Mouse (Mus musculus): ENCODE results near the gene Pik3r2.

The Pik3r2 gene

DNA sequence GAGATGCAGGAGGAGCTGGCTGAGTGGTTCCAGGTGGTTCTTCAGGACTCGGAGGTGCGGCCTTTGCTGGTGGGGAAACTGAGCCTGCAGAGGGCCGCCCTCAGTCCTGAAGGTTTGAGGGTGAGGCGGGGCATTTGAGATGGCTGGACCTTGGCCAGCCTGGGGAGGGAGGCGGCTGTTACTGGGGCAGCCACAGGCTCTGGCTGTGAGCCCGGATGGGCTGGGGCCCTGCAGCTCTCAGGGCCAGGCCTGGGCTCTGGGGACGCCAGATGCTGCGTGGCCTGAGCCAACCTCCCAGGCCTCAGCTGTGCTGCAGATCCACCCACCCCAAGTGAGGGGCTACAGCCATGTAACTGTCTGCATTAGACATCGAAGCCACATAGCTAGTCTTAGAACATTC is 2.7 kb downstream of the Pik3r2 start:
- no peak for DNase-seq (ENCODE audit: low read depth in 1 of 2, low spot score in 2 of 2)

DNA sequence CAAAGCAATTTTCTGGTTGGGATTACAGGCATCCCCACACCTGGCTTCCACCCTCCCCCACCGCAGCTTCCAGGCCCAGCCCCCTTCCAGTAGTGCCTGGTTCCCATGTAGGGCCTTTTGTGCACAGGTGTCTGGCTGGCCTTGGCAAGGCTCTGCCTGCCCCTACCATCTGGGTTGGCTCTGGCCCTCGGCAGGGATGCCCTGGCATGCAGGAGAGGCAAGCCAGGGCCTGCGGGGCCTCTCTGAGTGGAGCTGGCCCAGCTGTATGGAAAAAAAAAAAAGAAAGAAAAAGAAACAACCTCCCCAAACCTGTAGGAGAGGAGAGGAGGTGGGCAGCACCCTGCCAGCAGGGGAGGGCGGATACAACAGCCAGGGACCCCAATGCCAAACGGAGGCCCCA is 3.1 kb downstream of the Pik3r2 start:
- DNase-seq (ENCODE audit: low read depth in 1 of 2, low spot score in 2 of 2), result no peak

DNA sequence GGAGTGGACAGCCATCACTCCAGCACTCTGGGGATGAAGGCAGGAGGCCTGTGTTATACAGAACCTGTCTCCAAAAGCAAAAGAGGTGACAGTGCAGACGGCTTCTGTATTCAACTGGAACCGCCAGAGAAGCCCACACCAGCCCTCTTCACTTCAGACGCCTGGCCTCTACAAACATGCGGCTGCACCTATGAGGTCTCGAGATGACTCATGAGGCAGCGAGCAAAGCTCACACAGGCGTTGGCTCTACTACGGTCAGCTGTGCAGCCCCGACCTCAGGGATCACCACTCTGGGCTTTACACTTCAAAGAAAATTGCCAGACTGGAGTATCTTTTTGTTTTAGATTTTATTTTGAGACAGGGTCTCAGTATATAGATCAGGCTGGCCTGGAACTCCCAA is 3.6 kb downstream of the Pik3r2 start:
- no peak for DNase-seq (ENCODE audit: low read depth in 1 of 2, low spot score in 2 of 2)

DNA sequence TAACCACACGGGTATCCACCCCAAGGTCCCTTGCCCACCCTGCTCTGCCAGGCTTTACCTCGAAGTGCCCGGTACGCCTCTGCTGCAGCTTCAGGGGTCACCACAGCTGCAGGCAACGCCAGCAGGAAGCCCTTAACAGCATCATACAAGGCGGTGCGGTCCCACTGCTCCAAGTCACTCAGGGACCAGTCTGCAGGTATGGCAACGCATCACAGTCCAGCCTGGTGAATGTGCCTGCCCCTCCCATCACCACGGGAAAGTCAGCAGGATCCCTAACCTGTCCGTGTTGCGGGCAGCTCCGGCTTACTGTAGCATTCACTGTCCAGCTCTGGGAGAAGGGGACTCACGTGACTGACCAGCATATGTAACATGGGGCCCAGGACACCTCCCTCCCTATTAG is 4.4 kb downstream of the Pik3r2 start:
- DNase-seq (ENCODE audit: low read depth in 1 of 2, low spot score in 2 of 2), result no peak

DNA sequence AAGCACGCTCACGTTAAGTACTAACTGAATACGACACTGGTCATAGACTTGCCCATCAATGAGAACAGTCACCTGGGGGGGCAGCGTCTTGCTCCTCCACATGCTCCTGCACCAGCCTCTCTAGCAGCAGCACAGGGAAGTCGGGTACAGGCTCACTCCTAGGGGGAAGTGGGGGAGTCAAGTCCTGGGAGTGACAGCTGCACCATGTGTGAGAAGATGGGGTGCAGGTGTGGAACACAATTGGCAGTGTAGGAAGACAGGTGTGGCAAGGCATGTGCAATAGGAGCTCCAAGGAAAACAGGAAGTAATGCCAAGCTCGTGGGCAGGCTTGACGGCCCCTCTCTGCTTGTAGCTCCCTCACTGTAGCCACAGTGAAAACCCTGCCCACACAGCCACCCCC is 5.3 kb downstream of the Pik3r2 start:
- DNase-seq (ENCODE audit: low read depth in 1 of 2, low spot score in 2 of 2), result no peak

DNA sequence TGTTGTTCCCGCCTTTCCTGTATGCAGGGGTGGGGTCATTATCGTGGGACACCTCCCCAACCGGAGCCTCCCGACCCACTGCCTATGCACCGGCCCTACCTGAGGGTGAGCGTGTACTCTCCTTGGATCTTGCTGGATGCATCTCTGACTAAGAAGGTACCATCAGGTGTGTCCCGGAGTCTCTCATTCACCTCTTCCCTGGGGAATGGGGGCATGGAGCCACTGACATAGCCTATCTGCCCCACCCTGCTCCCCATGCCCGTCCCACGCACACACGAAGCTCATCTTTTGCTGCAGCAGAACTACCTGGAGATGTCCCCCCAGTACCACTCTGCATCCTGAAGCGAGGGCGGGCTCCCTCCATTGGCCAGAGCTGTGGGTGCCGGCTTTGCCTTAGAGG is 5.8 kb downstream of the Pik3r2 start:
- DNase-seq (ENCODE audit: low read depth in 1 of 2, low spot score in 2 of 2), result no peak

DNA sequence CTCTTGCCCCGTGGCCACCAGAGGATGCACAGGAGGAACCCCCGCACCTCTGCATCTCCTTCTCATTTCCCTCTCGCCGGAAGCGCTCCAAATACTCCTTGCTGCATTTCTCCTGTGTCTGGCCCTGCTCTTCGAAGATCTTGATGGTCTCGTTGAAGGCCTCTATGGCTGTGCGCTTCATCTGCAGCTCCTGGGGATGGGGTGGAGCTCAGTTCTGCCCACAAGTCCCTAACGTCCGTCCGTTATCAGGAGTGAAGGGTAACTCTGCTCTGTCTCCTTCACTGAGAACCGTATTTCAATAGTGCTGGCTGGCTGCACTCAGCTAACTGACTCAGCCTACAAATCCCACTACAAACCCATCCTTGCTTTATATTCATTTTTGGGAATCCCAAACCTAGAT is 6.7 kb downstream of the Pik3r2 start:
- no peak for DNase-seq (ENCODE audit: low read depth in 1 of 2, low spot score in 2 of 2)

DNA sequence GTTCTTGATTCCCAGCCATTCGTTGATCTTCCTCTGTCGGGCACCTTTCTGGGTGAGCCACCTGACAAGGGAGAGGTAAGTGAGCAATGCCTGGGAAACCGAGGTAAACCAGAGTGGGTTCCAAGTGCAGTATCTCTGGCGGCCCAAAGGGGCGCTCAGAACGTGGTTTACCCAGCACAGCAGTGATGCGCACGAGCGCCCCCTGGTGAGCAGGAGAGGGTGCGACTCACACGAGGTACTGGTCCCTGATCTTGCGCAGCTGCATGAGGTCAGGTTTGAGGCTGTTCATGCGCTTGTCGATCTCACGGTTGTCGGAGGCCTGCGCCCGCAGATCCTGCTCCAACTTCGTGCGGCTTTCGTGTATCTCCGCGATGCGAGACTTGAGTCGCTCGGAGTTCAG is 7.2 kb downstream of the Pik3r2 start:
- DNase-seq (ENCODE audit: low read depth in 1 of 2, low spot score in 2 of 2), result peak; percentile 91

DNA sequence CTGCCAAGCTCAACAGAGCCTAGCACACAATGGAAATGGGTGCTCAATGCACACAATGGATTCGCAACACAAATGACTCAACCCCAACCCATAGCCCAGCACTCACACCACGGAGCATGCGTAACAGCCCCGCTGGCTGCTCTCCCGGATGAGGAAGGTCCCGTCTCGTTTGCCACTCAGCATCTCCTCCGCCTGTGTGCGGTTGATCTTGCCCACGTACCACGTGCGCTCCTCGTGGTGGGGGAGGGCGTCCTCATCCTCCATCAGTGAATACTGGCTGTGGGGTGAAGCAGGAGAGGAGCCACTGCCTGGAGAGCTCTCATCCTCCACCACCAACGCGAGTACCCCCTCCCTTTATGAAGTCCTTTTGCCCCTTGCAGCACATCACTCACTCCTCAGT is 7.6 kb downstream of the Pik3r2 start:
- peak in 1 of 2 experiments; percentile 61 for DNase-seq (ENCODE audit: low read depth in 1 of 2, low spot score in 2 of 2)

DNA sequence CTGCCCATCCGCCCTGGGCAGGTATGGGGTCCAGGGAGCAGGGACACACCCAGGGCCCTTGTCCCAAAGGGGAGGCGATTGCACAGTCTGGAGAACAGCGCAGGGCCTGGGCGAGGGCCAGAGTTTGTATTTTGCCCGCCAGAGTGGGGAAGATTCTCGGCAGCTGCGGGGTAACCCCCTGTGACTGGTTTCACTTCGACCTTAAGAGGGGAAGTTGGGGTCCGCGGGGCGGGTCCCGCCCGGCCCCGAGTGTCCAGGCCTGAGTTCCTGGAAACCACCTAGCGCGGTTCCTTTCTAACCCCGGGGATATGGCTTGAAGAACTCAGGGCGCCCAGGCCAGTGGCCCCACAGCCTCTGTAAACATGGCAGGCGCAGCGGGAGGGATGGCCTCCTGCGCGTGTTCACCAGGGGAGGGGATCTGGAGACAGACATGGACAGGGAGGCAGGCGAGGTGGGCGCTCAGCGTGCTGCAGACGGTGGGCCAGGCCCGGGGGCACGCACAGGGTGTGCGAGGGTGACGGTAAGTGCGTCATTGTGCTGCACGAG is 8.2 kb downstream of the Pik3r2 start:
- peak; percentile 68 to 87 for DNase-seq (ENCODE audit: low read depth in 1 of 2, low spot score in 2 of 2)

DNA sequence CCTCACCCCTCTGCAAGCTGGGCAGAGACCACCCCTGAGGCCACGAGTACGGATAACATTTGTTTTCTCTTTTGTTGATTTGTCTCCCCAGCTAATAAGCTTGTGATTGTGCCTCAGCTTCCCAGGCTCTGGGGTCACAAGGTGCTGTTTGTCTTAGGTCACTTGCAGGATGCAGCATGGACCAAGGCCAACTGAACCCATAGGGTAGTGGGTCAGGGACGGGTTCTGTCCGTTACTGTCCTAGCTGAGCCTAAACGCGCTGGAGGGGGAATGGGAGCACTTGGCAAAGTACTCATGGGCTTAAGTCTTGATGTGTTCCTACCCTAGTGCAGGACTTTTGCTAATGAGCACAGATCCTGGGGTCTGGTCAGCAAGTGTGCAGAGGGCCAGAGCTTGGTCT is 9.0 kb downstream of the Pik3r2 start:
- no peak for DNase-seq (ENCODE audit: low read depth in 1 of 2, low spot score in 2 of 2)

DNA sequence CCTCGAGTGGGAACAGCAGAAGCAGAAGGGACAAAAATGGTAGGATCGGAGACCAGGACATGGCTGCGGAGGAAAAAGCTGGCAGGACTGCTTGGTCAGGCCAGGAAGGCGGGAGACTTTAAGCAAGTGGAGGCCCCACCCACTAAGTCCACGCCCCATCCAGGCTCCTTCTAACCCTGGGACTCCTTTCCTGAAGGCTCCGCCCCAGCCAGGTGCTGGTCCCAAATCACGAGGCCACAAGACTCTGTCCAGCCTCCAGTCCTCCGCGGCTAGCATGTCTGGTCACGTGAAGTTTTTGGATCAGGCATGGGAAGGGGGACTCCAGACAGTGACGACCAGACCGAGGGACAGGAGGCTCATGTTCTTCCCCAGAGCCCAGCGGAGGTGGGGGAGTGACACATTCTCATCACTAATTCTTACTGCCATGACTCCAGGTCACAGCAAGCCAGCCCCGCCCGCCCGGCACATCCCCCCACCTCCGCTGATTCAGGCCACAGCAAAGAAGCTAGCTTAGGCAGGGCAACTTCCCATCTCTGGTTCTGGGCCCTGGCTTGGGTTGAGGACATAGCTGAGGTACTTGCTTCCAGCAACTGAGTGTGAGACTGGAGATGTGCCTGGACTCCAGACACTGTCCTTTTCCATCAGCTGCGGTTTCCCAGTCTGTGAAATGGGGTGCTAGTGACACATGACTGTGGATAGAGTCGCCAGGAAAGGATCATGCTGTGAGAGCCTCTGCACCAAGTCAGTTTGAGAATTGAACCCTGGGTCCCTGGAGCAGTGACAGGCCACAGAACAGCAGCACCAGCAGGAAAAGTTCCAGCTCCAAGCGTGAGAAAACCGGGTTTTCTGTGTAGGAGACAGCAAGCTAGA is 9.7 kb downstream of the Pik3r2 start:
- DNase-seq (ENCODE audit: low read depth in 1 of 2, low spot score in 2 of 2), result peak in 1 of 2 experiments; percentile 67

DNA sequence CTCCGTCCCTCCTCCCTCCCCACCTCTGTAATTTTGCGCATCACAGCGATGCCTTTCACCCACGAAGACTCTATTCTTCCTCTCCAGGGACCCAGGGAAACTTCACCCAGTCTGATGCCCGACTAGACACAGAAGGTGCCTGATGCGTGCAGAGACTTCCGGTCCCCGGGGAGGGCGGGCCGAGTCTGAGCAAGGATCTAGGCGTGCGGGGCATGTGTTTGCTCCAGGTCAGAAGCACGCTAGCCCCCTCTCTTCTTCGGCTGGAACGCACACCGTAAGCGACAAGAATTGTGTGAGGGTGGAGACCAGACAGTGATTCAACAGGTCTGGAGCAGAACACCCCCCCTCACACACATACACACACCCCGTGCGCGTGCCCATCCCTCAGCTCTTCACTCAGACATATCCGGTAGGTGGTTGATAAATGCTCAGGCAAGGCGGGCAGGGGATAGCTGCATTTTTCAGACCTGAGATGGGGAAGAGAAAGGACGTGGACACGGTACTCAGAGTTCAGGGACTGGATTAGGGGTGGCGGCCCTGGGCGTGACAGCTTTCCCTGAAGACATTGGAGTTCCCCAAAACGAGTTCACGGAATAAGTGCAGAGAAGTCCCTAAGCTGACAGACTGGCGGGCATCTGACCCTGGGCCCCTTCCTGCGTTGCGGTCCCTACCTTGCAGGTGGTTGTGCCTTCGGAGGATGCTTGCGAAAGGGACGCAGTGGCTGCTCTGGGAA is 10.5 kb downstream of the Pik3r2 start:
- peak in 1 of 2 experiments; percentile 51 for DNase-seq (ENCODE audit: low read depth in 1 of 2, low spot score in 2 of 2)

DNA sequence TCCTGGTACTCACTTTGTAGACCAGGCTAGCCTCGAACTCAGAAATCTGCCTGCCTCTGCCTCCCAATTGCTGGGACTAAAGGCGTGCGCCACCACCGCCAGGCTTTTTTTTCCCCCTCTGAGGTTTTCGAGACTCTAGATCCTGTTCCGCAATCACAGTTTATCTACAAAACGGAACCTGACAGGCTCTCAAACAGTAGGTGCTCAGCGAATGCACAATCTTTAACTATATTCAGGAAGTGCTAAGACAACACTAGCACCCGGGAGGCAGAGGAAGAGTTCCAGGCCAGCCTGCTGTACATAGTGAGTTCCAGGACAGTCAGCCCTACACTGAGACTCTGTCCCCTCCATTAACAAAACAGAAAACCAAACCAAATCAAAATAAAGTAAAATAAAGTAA is 11.2 kb downstream of the Pik3r2 start:
- no peak for DNase-seq (ENCODE audit: low read depth in 1 of 2, low spot score in 2 of 2)

DNA sequence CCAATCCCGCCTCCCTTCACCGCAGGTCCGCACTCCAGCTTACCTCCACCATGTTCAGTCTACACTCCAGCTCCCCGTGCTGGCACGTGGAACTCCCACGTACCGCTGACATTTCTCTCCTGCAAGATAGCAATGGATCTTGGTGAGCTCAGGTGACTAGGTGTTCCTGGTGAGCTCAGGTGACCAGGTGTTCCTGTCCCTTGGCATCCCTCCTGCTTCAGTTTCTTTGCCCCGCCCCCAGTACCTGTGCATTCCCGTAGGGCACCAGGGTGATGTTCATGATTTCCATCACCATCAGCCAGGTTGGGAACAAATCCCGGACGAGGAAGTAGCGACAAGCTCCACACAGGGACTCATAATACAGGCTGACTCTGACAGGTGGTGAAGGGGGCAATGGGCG is 11.8 kb downstream of the Pik3r2 start:
- no peak for DNase-seq (ENCODE audit: low read depth in 1 of 2, low spot score in 2 of 2)

DNA sequence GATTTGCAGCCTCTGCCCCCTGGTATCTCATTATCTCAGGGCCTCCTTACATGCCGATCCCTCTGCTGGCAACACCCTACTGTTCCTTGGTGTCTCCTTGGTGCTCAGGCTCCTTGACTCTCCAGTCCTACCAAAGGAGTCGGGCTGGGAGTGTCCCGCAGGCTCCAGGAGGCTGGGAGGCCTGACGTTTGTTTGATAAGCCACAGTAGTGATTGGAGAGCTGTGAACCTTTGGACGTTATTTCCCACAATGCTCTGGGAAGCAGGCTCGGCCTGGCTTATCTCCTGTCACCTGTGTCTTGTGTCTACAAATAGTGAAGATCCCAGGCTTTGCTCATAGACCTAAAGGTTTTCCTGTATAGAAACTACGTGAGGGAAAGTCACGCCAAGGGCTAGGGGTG is 12.5 kb downstream of the Pik3r2 start:
- DNase-seq (ENCODE audit: low read depth in 1 of 2, low spot score in 2 of 2), result no peak

DNA sequence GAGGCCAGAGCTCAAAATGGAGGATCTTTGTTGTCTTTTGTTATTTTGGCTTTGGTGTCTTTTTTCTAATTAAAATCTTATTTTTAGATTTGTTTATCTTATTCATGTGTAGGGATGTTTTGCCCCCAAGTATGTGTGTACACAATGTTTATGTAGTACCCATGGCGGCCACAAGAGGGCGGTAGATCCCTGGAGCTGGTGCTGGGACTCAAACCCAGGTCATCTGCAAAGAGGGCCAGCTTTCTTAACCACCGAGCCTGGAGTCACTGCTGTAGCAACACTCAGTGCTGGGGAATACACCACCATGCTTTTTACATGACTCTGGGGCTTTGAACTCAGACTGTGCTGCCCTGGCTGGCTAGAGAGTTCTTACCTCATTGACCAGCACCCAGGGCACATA is 13.2 kb downstream of the Pik3r2 start:
- DNase-seq (ENCODE audit: low read depth in 1 of 2, low spot score in 2 of 2), result peak in 1 of 2 experiments; percentile 63

DNA sequence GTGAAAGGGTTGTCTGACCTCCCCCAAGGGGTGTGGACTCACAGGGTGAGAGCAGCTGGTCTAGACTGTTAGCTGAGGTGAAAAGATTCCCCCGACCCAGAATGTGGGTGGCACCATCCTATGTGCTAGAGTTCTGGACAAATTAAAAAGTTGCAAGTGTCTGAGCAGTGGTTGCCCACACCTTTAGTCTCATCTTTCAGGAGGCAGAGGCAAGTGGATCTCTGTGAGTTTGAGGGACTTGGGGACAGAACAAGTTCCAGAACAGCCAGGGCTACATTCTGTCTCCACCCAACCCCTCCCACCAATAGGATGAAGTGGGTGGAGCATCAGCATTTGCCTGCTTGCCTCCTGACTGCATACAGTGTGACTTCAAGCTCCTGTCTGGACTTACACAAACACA is 14.4 kb downstream of the Pik3r2 start:
- DNase-seq (ENCODE audit: low read depth in 1 of 2, low spot score in 2 of 2), result no peak

DNA sequence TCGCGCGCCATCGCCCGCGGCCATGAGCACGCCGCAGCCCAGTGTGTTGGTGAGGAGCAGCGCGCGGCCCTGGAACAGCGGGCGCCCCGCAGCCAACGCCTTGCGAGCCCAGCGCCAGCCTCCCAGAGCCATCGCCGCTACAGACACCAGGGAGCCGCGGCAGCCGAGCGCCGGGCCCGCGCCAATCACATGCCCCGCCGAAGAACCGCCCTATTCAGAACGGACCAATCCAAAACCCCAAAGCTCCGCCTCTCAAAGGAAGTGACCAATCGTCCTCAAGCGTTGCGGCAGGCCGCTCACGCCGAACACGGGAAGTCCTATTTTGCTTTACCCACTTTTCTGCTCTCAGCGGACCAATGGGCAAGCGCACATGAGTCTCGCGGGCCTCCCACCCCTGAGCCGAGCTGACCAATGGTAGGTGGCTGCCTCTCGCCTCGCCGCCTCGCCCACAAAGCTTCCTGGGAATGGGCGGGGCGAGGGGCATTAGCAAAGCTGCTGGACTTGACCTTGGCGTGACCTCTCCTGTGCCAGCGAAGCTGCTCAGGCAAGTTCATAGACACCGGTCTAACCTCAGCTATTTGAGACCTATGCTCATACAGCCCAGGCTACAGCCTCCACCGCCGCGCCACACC is 15.6 kb downstream of the Pik3r2 start, which contains the start of gene Mpv17l2:
Gene Mpv17l2, minus strand, starts transcription at position 172 of the 632 bp plus-strand sequence.
- peak; percentile 88 to 95 for DNase-seq (ENCODE audit: low read depth in 1 of 2, low spot score in 2 of 2)

DNA sequence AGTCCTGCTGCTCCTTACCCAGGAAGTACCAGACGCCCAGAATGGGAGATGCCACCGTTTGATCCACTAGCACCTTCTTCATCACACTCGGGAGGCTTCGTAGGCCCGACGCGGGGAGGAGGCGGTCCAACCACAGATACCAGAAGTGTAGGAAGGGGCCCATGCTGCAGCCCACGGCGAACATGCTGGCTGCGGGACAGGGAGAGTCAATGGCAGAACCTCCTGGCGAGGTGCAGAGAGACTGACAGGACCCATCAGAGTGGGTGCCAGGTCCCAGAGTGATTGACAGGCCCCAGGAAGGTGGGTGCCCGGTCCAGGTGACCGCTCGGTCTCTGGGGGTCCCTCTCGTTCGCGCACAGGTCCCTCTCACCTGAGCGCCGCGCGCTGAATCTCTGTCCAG is 16.2 kb downstream of the Pik3r2 start:
- no peak for DNase-seq (ENCODE audit: low read depth in 1 of 2, low spot score in 2 of 2)
